Mouse (Mus musculus): ENCODE data around the gene Plac9a. TPM values are rescaled to one million over a fixed set of nuclear protein-coding genes. Genes with fewer than 3 reads are reported as not detected.
"Not testable (repeated sequence)": the region's sequence is repeated elsewhere in the genome, so short reads cannot be mapped to it uniquely, and the experiment has no call there.

The Plac9a gene
- polyA plus RNA-seq, 1 experiment from 2014 or later = not detected

- Histone ChIP-seq H3K9ac (replicated peaks) (no peak overlapping the region), H3K9me3 (no peaks in the 10 kb centered on the region), H3K4me3 (no peak overlapping the region), H3K4me2 (replicated peaks) (no peak overlapping the region), H3K27me3 (no peaks in the 10 kb centered on the region), H3K27ac (replicated peaks) (no peak overlapping the region), H3K4me1 (no peaks in the 10 kb centered on the region), H3K36me3 (no peaks in the 10 kb centered on the region)
- WGBS = 62% methylated on average over 3 of the region's 3 CpGs
- ATAC-seq (ENCODE audit: low FRiP score, low read depth) = no peak
Observed at GRCm38 (mm10) chr14:25857168-25857621, 45.7 kb downstream of the Plac9a start.

DNA sequence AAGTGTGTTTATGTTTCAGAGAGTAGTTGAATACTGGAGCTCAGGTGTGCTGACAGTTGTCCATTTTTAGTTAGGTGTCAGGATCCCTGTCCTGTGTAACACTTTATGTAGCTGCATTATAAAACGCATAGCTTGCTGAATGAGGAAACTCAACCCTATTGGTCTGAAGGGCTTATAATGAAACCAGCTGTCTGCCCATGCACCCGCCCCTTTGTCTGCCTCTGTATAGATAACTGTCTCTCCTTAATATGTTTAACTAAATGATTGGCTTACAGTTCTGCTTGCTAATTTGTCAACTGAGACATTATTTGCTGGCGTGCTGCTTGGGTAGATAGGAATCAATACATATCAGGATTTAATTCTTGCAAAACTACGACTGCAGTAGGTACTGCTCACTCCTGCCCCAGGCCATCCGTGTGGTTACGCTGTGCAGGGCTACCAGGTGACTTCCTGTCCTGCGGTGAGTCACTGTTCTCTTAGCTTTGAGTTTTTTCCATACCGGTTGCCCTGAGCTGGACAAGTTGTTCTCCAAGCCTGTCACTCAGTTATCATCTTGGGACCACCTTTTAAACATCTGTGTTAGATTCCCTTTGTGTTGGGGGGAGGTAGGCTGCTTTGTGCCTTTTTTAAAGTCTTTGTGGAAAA is 47.5 kb downstream of the Plac9a start:
- Histone ChIP-seq H3K4me1 (no peaks in the 10 kb centered on the region), H3K9ac (replicated peaks) (no peak overlapping the region), H3K4me3 (no peak overlapping the region), H3K4me2 (replicated peaks) (no peak overlapping the region), H3K9me3 (no peaks in the 10 kb centered on the region), H3K27me3 (0 out of 2 replicates have a peak, but pooled peaks cover 3% of the 10 kb centered on the region), H3K36me3 (no peaks in the 10 kb centered on the region), H3K27ac (replicated peaks) (no peak overlapping the region)
- no peak for ATAC-seq (ENCODE audit: low FRiP score, low read depth)
- WGBS = 65% methylated on average over 8 of the region's 8 CpGs

GRCm38 (mm10) chr14:25853717-25854452 is 49.0 kb downstream of the Plac9a start:
- H3K27ac ChIP-seq (replicated peaks) = no peak overlapping the region
- H3K4me3 ChIP-seq = no peak overlapping the region
- no peaks in the 10 kb centered on the region for H3K9me3 ChIP-seq
- no peak overlapping the region for H3K4me2 ChIP-seq (replicated peaks)
- 94% methylated on average over 16 of the region's 16 CpGs for WGBS
- H3K27me3 ChIP-seq = 0 out of 2 replicates have a peak, but pooled peaks cover 3% of the 10 kb centered on the region
- H3K36me3 ChIP-seq = no peaks in the 10 kb centered on the region
- ATAC-seq (ENCODE audit: low FRiP score, low read depth) = no peak
- no peak overlapping the region for H3K9ac ChIP-seq (replicated peaks)
- no peaks in the 10 kb centered on the region for H3K4me1 ChIP-seq

- no peak overlapping the region for H3K4me3 ChIP-seq
- H3K27ac ChIP-seq (replicated peaks) = no peak overlapping the region
- ATAC-seq (ENCODE audit: low FRiP score, low read depth) = no peak
- WGBS = 77% methylated on average over 6 of the region's 6 CpGs
- H3K27me3 ChIP-seq = 0 out of 2 replicates have a peak, but pooled peaks cover 3% of the 10 kb centered on the region
- no peaks in the 10 kb centered on the region for H3K36me3 ChIP-seq
- no peak overlapping the region for H3K9ac ChIP-seq (replicated peaks)
- no peaks in the 10 kb centered on the region for H3K4me1 ChIP-seq
- H3K4me2 ChIP-seq (replicated peaks) = no peak overlapping the region
- no peaks in the 10 kb centered on the region for H3K9me3 ChIP-seq
Observed at GRCm38 (mm10) chr14:25853295-25853694, 49.6 kb downstream of the Plac9a start.

GRCm38 (mm10) chr14:25852121-25852561 is 50.8 kb downstream of the Plac9a start:
- H3K4me2 ChIP-seq (replicated peaks) = no peak overlapping the region
- no peaks in the 10 kb centered on the region for H3K36me3 ChIP-seq
- H3K27ac ChIP-seq (replicated peaks) = no peak overlapping the region
- ATAC-seq (ENCODE audit: low FRiP score, low read depth) = no peak
- H3K27me3 ChIP-seq = 0 out of 2 replicates have a peak, but pooled peaks cover 3% of the 10 kb centered on the region
- H3K4me3 ChIP-seq = no peak overlapping the region
- WGBS = 88% methylated on average over 11 of the region's 11 CpGs
- H3K4me1 ChIP-seq = 0 out of 2 replicates have a peak, but pooled peaks cover 3% of the 10 kb centered on the region
- no peak overlapping the region for H3K9ac ChIP-seq (replicated peaks)
- no peaks in the 10 kb centered on the region for H3K9me3 ChIP-seq

GRCm38 (mm10) chr14:25851189-25851588 is 51.7 kb downstream of the Plac9a start:
- no peaks in the 10 kb centered on the region for H3K36me3 ChIP-seq
- 85% methylated on average over 6 of the region's 6 CpGs for WGBS
- H3K4me3 ChIP-seq = no peak overlapping the region
- peaks cover 5% of the 10 kb centered on the region; the same call in 1 of the 2 replicates for H3K27me3 ChIP-seq
- H3K27ac ChIP-seq (replicated peaks) = no peak overlapping the region
- no peaks in the 10 kb centered on the region for H3K9me3 ChIP-seq
- H3K4me1 ChIP-seq = 0 out of 2 replicates have a peak, but pooled peaks cover 4% of the 10 kb centered on the region
- no peak for ATAC-seq (ENCODE audit: low FRiP score, low read depth)
- H3K4me2 ChIP-seq (replicated peaks) = no peak overlapping the region
- H3K9ac ChIP-seq (replicated peaks) = no peak overlapping the region

GRCm38 (mm10) chr14:25850433-25850832 is 52.5 kb downstream of the Plac9a start:
- H3K4me2 ChIP-seq (replicated peaks) = no peak overlapping the region
- H3K27me3 ChIP-seq = peaks cover 11% of the 10 kb centered on the region
- WGBS = 98% methylated on average over 2 of the region's 2 CpGs
- H3K4me1 ChIP-seq = 0 out of 2 replicates have a peak, but pooled peaks cover 4% of the 10 kb centered on the region
- no peak overlapping the region for H3K4me3 ChIP-seq
- no peak overlapping the region for H3K9ac ChIP-seq (replicated peaks)
- H3K36me3 ChIP-seq = no peaks in the 10 kb centered on the region
- ATAC-seq (ENCODE audit: low FRiP score, low read depth) = no peak
- H3K9me3 ChIP-seq = no peaks in the 10 kb centered on the region
- H3K27ac ChIP-seq (replicated peaks) = no peak overlapping the region

DNA sequence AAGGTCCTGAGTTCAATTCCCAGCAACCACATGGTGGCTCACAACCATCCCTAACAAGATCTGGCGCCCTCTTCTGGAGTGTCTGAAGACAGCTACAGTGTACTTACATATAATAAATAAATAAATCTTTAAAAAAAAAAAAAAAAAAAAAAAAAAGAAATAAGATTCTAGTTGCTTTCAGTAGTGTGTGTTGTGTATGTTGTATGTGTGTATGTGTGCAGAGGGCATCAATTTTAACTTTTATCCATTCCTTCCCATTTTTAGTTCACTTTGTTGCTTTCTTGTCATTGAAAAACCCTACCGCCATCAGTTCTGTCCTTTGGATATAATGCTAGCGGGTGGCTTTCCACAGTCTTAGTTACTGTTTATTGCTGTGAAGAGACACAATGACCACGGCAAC is 54.2 kb downstream of the Plac9a start:
- H3K4me1 ChIP-seq; ATAC-seq (ENCODE audit: low FRiP score, low read depth); H3K4me2 ChIP-seq (replicated peaks); H3K36me3 ChIP-seq; H3K27ac ChIP-seq (replicated peaks); H3K4me3 ChIP-seq; H3K9me3 ChIP-seq; H3K9ac ChIP-seq (replicated peaks): not testable (repeated sequence)
- peaks cover 27% of the 10 kb centered on the region for H3K27me3 ChIP-seq
- WGBS = 93% methylated on average over 3 of the region's 4 CpGs

DNA sequence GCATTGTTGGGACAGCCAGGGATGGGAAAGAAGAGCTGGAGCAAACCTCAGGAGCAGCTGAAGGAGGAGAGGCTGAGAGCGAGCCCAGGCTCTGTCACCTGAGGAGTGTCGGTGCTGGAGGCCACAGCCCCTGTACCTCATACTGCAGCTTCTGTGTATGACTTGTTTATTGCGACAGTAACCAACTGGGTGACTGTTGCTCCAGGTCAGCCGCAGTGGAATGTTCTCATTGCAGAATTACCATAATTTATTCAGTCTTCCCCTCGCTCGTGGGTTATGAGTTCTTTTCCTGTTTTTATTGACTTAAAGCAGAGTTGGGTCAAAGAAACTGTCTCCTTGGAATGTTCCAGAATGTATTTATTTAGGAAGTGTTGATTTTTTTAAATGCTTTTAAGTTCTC is 54.7 kb downstream of the Plac9a start:
- Histone ChIP-seq H3K27ac (replicated peaks) (no peak overlapping the region), H3K36me3 (no peaks in the 10 kb centered on the region), H3K4me2 (replicated peaks) (no peak overlapping the region), H3K9me3 (no peaks in the 10 kb centered on the region), H3K27me3 (peaks cover 32% of the 10 kb centered on the region), H3K4me1 (0 out of 2 replicates have a peak, but pooled peaks cover 4% of the 10 kb centered on the region), H3K9ac (replicated peaks) (no peak overlapping the region), H3K4me3 (no peak overlapping the region)
- WGBS = 82% methylated on average over 6 of the region's 6 CpGs
- no peak for ATAC-seq (ENCODE audit: low FRiP score, low read depth)

DNA sequence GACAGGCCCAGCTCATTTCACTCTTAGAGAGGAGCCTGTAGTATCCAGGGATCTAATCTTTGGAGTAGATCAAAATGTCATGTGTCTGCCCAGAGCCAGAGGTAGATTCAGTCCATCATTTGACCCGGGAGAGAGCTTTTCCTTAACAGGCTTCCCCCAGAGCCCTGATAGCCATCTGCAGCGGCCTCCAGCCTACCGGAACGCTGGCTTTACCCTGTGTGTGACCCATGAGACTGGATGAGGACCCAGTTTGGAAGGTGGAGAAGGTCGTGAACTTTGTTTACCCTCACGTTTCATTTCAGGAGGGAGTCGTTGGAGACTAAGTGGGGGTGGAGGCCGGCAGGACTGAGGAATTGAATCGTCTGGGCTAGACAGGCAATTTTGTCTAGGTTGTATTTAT is 55.2 kb downstream of the Plac9a start:
- Histone ChIP-seq H3K4me2 (replicated peaks) (no peak overlapping the region), H3K9ac (replicated peaks) (no peak overlapping the region), H3K36me3 (no peaks in the 10 kb centered on the region), H3K4me1 (peaks cover 7% of the 10 kb centered on the region), H3K4me3 (no peak overlapping the region), H3K27ac (replicated peaks) (no peak overlapping the region), H3K27me3 (peaks cover 38% of the 10 kb centered on the region), H3K9me3 (no peaks in the 10 kb centered on the region)
- no peak for ATAC-seq (ENCODE audit: low FRiP score, low read depth)
- 58% methylated on average over 9 of the region's 9 CpGs for WGBS

- ATAC-seq (ENCODE audit: low FRiP score, low read depth) = no peak
- WGBS = 90% methylated on average over 8 of the region's 8 CpGs
- no peak overlapping the region for H3K4me2 ChIP-seq (replicated peaks)
- H3K27ac ChIP-seq (replicated peaks) = no peak overlapping the region
- no peaks in the 10 kb centered on the region for H3K9me3 ChIP-seq
- no peaks in the 10 kb centered on the region for H3K36me3 ChIP-seq
- H3K9ac ChIP-seq (replicated peaks) = no peak overlapping the region
- H3K27me3 ChIP-seq = peaks cover 49% of the 10 kb centered on the region
- no peak overlapping the region for H3K4me3 ChIP-seq
- peaks cover 17% of the 10 kb centered on the region for H3K4me1 ChIP-seq
Observed at GRCm38 (mm10) chr14:25846516-25846915, 56.4 kb downstream of the Plac9a start.

- Histone ChIP-seq H3K9ac (replicated peaks) (no peak overlapping the region), H3K27ac (replicated peaks) (no peak overlapping the region), H3K9me3 (no peaks in the 10 kb centered on the region), H3K4me1 (peaks cover 20% of the 10 kb centered on the region), H3K4me2 (replicated peaks) (no peak overlapping the region), H3K4me3 (no peak overlapping the region), H3K36me3 (no peaks in the 10 kb centered on the region), H3K27me3 (peaks cover 50% of the 10 kb centered on the region)
- no peak for ATAC-seq (ENCODE audit: low FRiP score, low read depth)
- 93% methylated on average over 6 of the region's 6 CpGs for WGBS
Observed at GRCm38 (mm10) chr14:25845832-25846383, 57.0 kb downstream of the Plac9a start.
